Mouse (Mus musculus): ENCODE measurements around the gene Cactin.

The Cactin gene

GRCm38 (mm10) chr10:81297246-81297645, 23.7 kb upstream of the Cactin start:
- in situ Hi-C loops (cut with MboI): loop anchor here (10.0 kb wide), 1 partner anchor 48 kb away; the partner anchor contains the start of gene Gipc3

GRCm38 (mm10) chr10:81297845-81298244, 23.1 kb upstream of the Cactin start:
- in situ Hi-C loops (cut with MboI): loop anchor here (10.0 kb wide), 1 partner anchor 47 kb away; the partner anchor contains the start of gene Gipc3

GRCm38 (mm10) chr10:81298369-81299100, 22.4 kb upstream of the Cactin start:
- in situ Hi-C loops (cut with MboI): loop anchor here (10.0 kb wide), 1 partner anchor 46 kb away; the partner anchor contains the start of gene Gipc3

GRCm38 (mm10) chr10:81299585-81300351, 21.1 kb upstream of the Cactin start:
- in situ Hi-C loops (cut with MboI): loop anchor here (10.0 kb wide), 1 partner anchor 45 kb away; the partner anchor contains the start of gene Gipc3

- in situ Hi-C loops (cut with MboI): no loop called here
Observed at GRCm38 (mm10) chr10:81300352-81300907, 20.5 kb upstream of the Cactin start.

GRCm38 (mm10) chr10:81301321-81301720, 19.6 kb upstream of the Cactin start:
- in situ Hi-C loops (cut with MboI): no loop called here

- in situ Hi-C loops (cut with MboI): no loop called here
Observed at GRCm38 (mm10) chr10:81302288-81302687, 18.6 kb upstream of the Cactin start.

- in situ Hi-C loops (cut with MboI): no loop called here
Observed at GRCm38 (mm10) chr10:81302781-81303218, 18.1 kb upstream of the Cactin start.

- in situ Hi-C loops (cut with MboI): no loop called here
Observed at GRCm38 (mm10) chr10:81303258-81303657, 17.6 kb upstream of the Cactin start.

- in situ Hi-C loops (cut with MboI): no loop called here
Observed at GRCm38 (mm10) chr10:81303761-81304160, 17.1 kb upstream of the Cactin start.

- in situ Hi-C loops (cut with MboI): no loop called here
Observed at GRCm38 (mm10) chr10:81304597-81305238, 16.2 kb upstream of the Cactin start.

GRCm38 (mm10) chr10:81305663-81306062, 15.2 kb upstream of the Cactin start:
- in situ Hi-C loops (cut with MboI): no loop called here

- in situ Hi-C loops (cut with MboI): no loop called here
Observed at GRCm38 (mm10) chr10:81306173-81306668, 14.7 kb upstream of the Cactin start.

- in situ Hi-C loops (cut with MboI): no loop called here
Observed at GRCm38 (mm10) chr10:81306837-81307682, 13.8 kb upstream of the Cactin start.

- in situ Hi-C loops (cut with MboI): no loop called here
Observed at GRCm38 (mm10) chr10:81309571-81309970, 11.3 kb upstream of the Cactin start.

- in situ Hi-C loops (cut with MboI): no loop called here
Observed at GRCm38 (mm10) chr10:81313581-81313980, 7.3 kb upstream of the Cactin start.

GRCm38 (mm10) chr10:81314201-81314600, 6.7 kb upstream of the Cactin start:
- in situ Hi-C loops (cut with MboI): no loop called here

GRCm38 (mm10) chr10:81315587-81315986, 5.3 kb upstream of the Cactin start:
- in situ Hi-C loops (cut with MboI): no loop called here

GRCm38 (mm10) chr10:81316338-81317060, 4.4 kb upstream of the Cactin start:
- in situ Hi-C loops (cut with MboI): no loop called here

GRCm38 (mm10) chr10:81317273-81317672, 3.6 kb upstream of the Cactin start:
- in situ Hi-C loops (cut with MboI): no loop called here
